Mouse (Mus musculus): ENCODE results near the gene Commd7. TPM values are rescaled to one million over a fixed set of nuclear protein-coding genes. Genes with fewer than 3 reads are reported as not detected.
A peak's percentile ranks its signal among the peaks of the same experiment; 100 is the strongest.

Gene Commd7
- total RNA-seq, 2 experiments from 2014 or later: 25.2 to 31.0 TPM

- Histone ChIP-seq H3K4me3 (peak overlapping the region; percentile 60), H3K27ac (peak overlapping the region; percentile 19; the same call in 1 of the 2 replicates)
- DNase-seq (ENCODE audit: low spot score in 2 of 2): no peak
- no peak for TF ChIP-seq CTCF (conservative IDR thresholded peaks at IDR 0.05)
Observed at GRCm38 (mm10) chr2:153650014-153650687, 17.6 kb upstream of the Commd7 start.

GRCm38 (mm10) chr2:153649298-153650013, 16.9 kb upstream of the Commd7 start, which contains the start of gene Dnmt3b:
Dnmt3b (plus strand) TSS chr2:153649450.
- DNase-seq (ENCODE audit: low spot score in 2 of 2): peak in 1 of 2 experiments; percentile 33
- peak; percentile 45 for TF ChIP-seq CTCF (conservative IDR thresholded peaks at IDR 0.05)
- Histone ChIP-seq H3K27ac (peak within 1 kb of the TSS; percentile 19; the same call in 1 of the 2 replicates), H3K4me3 (peak within 1 kb of the TSS; percentile 60)

GRCm38 (mm10) chr2:153648773-153649297, 16.3 kb upstream of the Commd7 start:
- no peak for TF ChIP-seq CTCF (conservative IDR thresholded peaks at IDR 0.05)
- no peak for DNase-seq (ENCODE audit: low spot score in 2 of 2)
- Histone ChIP-seq H3K4me3 (peak overlapping the region; percentile 60), H3K27ac (no peak overlapping the region; the same call in 1 of the 2 replicates)

- no peak for TF ChIP-seq CTCF (conservative IDR thresholded peaks at IDR 0.05)
- Histone ChIP-seq H3K27ac (no peak overlapping the region), H3K4me3 (no peak overlapping the region)
- DNase-seq (ENCODE audit: low spot score in 2 of 2): no peak
Observed at GRCm38 (mm10) chr2:153642999-153643398, 10.4 kb upstream of the Commd7 start.

GRCm38 (mm10) chr2:153642496-153642895, 9.9 kb upstream of the Commd7 start:
- Histone ChIP-seq H3K27ac (no peak overlapping the region), H3K4me3 (no peak overlapping the region)
- no peak for TF ChIP-seq CTCF (conservative IDR thresholded peaks at IDR 0.05)
- no peak for DNase-seq (ENCODE audit: low spot score in 2 of 2)

- Histone ChIP-seq H3K27ac (no peak overlapping the region), H3K4me3 (no peak overlapping the region)
- no peak for DNase-seq (ENCODE audit: low spot score in 2 of 2)
- TF ChIP-seq CTCF (conservative IDR thresholded peaks at IDR 0.05): no peak
Observed at GRCm38 (mm10) chr2:153638977-153639680, 6.5 kb upstream of the Commd7 start.

- no peak overlapping the region for H3K27ac ChIP-seq
- H3K4me3 ChIP-seq: no peak overlapping the region
- no peak for TF ChIP-seq CTCF (conservative IDR thresholded peaks at IDR 0.05)
- no peak for DNase-seq (ENCODE audit: low spot score in 2 of 2)
Observed at GRCm38 (mm10) chr2:153633259-153633658, 678 bp upstream of the Commd7 start.

GRCm38 (mm10) chr2:153632871-153633226, 268 bp upstream of the Commd7 start:
- H3K4me3 ChIP-seq: peak overlapping the region; percentile 76
- TF ChIP-seq CTCF (conservative IDR thresholded peaks at IDR 0.05): no peak
- no peak for DNase-seq (ENCODE audit: low spot score in 2 of 2)
- peak overlapping the region; percentile 95 for H3K27ac ChIP-seq

GRCm38 (mm10) chr2:153630950-153631349, 1.6 kb downstream of the Commd7 start:
- Histone ChIP-seq H3K27ac (no peak overlapping the region), H3K4me3 (no peak overlapping the region)
- no peak for TF ChIP-seq CTCF (conservative IDR thresholded peaks at IDR 0.05)
- no peak for DNase-seq (ENCODE audit: low spot score in 2 of 2)

- no peak for TF ChIP-seq CTCF (conservative IDR thresholded peaks at IDR 0.05)
- no peak overlapping the region for H3K4me3 ChIP-seq
- H3K27ac ChIP-seq: no peak overlapping the region
- no peak for DNase-seq (ENCODE audit: low spot score in 2 of 2)
Observed at GRCm38 (mm10) chr2:153622449-153622848, 10.1 kb downstream of the Commd7 start.

GRCm38 (mm10) chr2:153618889-153619288, 13.7 kb downstream of the Commd7 start:
- DNase-seq (ENCODE audit: low spot score in 2 of 2): no peak
- TF ChIP-seq CTCF (conservative IDR thresholded peaks at IDR 0.05): no peak
- Histone ChIP-seq H3K27ac (no peak overlapping the region), H3K4me3 (no peak overlapping the region)

GRCm38 (mm10) chr2:153618439-153618838, 14.1 kb downstream of the Commd7 start:
- no peak for TF ChIP-seq CTCF (conservative IDR thresholded peaks at IDR 0.05)
- DNase-seq (ENCODE audit: low spot score in 2 of 2): no peak
- Histone ChIP-seq H3K4me3 (no peak overlapping the region), H3K27ac (no peak overlapping the region)

- no peak for DNase-seq (ENCODE audit: low spot score in 2 of 2)
- TF ChIP-seq CTCF (conservative IDR thresholded peaks at IDR 0.05): no peak
- no peak overlapping the region for H3K4me3 ChIP-seq
- H3K27ac ChIP-seq: no peak overlapping the region
Observed at GRCm38 (mm10) chr2:153616893-153617292, 15.7 kb downstream of the Commd7 start.

Data from layer of hippocampus, adult 2 months (tissue).